Mouse (Mus musculus) hindbrain, embryonic 10.5 days (tissue): ENCODE results near the gene Olfr914. TPM values are rescaled to one million over a fixed set of nuclear protein-coding genes. Genes with fewer than 3 reads are reported as not detected.

ENCODE experiments used
- DNase-seq: peaks from one replicate; pipeline ENCODE4 v3.0.0-alpha.2; 2017; ENCODE audit warnings: low spot score
- H3K27ac ChIP-seq: fragments of 300-500 bp; sonication (generic); 2 replicates; pipeline ENCODE4 v1.5.1; 2016; ENCODE audit warnings: mild to moderate bottlenecking, moderate library complexity
- H3K27me3 ChIP-seq: fragments of 300-500 bp; sonication (generic); 2 replicates; pipeline ENCODE4 v1.6.1; 2016; ENCODE audit warnings: mild to moderate bottlenecking; ENCODE audit not compliant: poor library complexity, insufficient read depth, severe bottlenecking
- H3K36me3 ChIP-seq: fragments of 300-500 bp; sonication (generic); 2 replicates; pipeline ENCODE4 v1.6.1; 2016; ENCODE audit warnings: mild to moderate bottlenecking, moderate library complexity
- H3K4me1 ChIP-seq: fragments of 300-500 bp; sonication (generic); replicated peaks from 2 replicates; pipeline ENCODE4 v1.6.1; 2016; ENCODE audit warnings: mild to moderate bottlenecking
- H3K4me3 ChIP-seq: fragments of 300-500 bp; sonication (generic); 2 replicates; pipeline ENCODE4 v1.5.1; 2016; ENCODE audit warnings: mild to moderate bottlenecking, moderate library complexity
- H3K9me3 ChIP-seq: fragments of 300-500 bp; sonication (generic); 2 replicates; pipeline ENCODE4 v1.6.1; 2016; ENCODE audit warnings: mild to moderate bottlenecking, moderate library complexity
- WGBS: fragments of 180-500 bp; shearing (Covaris S2); methylation state at CpG from one replicate; pipeline ENCODE4 v1.1.7; 2016; 5-methylcytosine and 5-hydroxymethylcytosine counted together
- polyA plus RNA-seq: library from polyadenylated mRNA; unstranded; fragments of >200 nt; fragmentation: Nextera tagmentation; extraction: Ambion mirVana; gene quantifications from 2 replicates; pipeline ENCODE4 v1.2.1, GENCODE M21; 2016

The Olfr914 gene
- polyA plus RNA-seq = not detected in 2 replicates

- H3K4me1 ChIP-seq = no peaks in the 10 kb centered on the region
- WGBS = 81% methylated on average over 2 of the region's 2 CpGs
- no peaks in the 10 kb centered on the region for H3K27me3 ChIP-seq
- H3K27ac ChIP-seq = no peak within 1 kb of the TSS
- no peak for DNase-seq
- no peak within 1 kb of the TSS for H3K4me3 ChIP-seq
- H3K36me3 ChIP-seq = no peaks in the 10 kb centered on the region
- H3K9me3 ChIP-seq = no peaks in the 10 kb centered on the region
These were observed at the start of gene Olfr914 for GRCm38 (mm10) chr9:38604802-38605201. Gene Olfr914, plus strand, starts transcription at chr9:38605102.

- WGBS = 80% methylated on average over 1 of the region's 1 CpGs
- H3K27me3 ChIP-seq = no peaks in the 10 kb centered on the region
These were observed 25.0 kb upstream of the Olfr914 start, which contains the start of gene Olfr912 for GRCm38 (mm10) chr9:38579878-38580277. Gene Olfr912, plus strand, starts transcription at chr9:38580178.

GRCm38 (mm10) chr9:38591056-38591455 is 13.8 kb upstream of the Olfr914 start:
- 72% methylated on average over 1 of the region's 1 CpGs for WGBS
- no peak for DNase-seq
- no peaks in the 10 kb centered on the region for H3K27me3 ChIP-seq

More at GRCm38 (mm10) chr9:38579878-38580277, 25.0 kb upstream of the Olfr914 start, which contains the start of gene Olfr912:
- Histone ChIP-seq H3K9me3 (no peaks in the 10 kb centered on the region), H3K27ac (no peak within 1 kb of the TSS), H3K4me1 (no peaks in the 10 kb centered on the region), H3K36me3 (no peaks in the 10 kb centered on the region), H3K4me3 (no peak within 1 kb of the TSS)
- DNase-seq = no peak

GRCm38 (mm10) chr9:38592459-38592858 is 12.4 kb upstream of the Olfr914 start, which contains the start of gene Olfr913:
Gene Olfr913, plus strand, starts transcription at chr9:38592759.
- Histone ChIP-seq H3K36me3 (no peaks in the 10 kb centered on the region), H3K4me3 (no peak within 1 kb of the TSS), H3K9me3 (0 out of 2 replicates have a peak, but pooled peaks cover 2% of the 10 kb centered on the region), H3K4me1 (no peaks in the 10 kb centered on the region), H3K27me3 (no peaks in the 10 kb centered on the region), H3K27ac (no peak within 1 kb of the TSS)
- 67% methylated on average over 2 of the region's 2 CpGs for WGBS
- DNase-seq = no peak

More at GRCm38 (mm10) chr9:38591056-38591455, 13.8 kb upstream of the Olfr914 start:
- H3K4me1 ChIP-seq = no peaks in the 10 kb centered on the region
- H3K9me3 ChIP-seq = 0 out of 2 replicates have a peak, but pooled peaks cover 2% of the 10 kb centered on the region
- H3K4me3 ChIP-seq = no peak overlapping the region
- H3K27ac ChIP-seq = no peak overlapping the region
- no peaks in the 10 kb centered on the region for H3K36me3 ChIP-seq

- Histone ChIP-seq H3K27me3 (no peaks in the 10 kb centered on the region), H3K27ac (no peak overlapping the region), H3K9me3 (peaks cover 12% of the 10 kb centered on the region; the same call in 1 of the 2 replicates), H3K36me3 (no peaks in the 10 kb centered on the region), H3K4me1 (no peaks in the 10 kb centered on the region), H3K4me3 (no peak overlapping the region)
- no peak for DNase-seq
- 84% methylated on average over 4 of the region's 4 CpGs for WGBS
These were observed 27.5 kb downstream of the Olfr914 start for GRCm38 (mm10) chr9:38632406-38632805.

- Histone ChIP-seq H3K4me1 (no peaks in the 10 kb centered on the region), H3K36me3 (no peaks in the 10 kb centered on the region), H3K9me3 (no peaks in the 10 kb centered on the region), H3K27ac (no peak within 1 kb of the TSS), H3K4me3 (no peak within 1 kb of the TSS), H3K27me3 (no peaks in the 10 kb centered on the region)
- WGBS = 73% methylated on average over 1 of the region's 1 CpGs
- DNase-seq = no peak
These were observed 54.9 kb downstream of the Olfr914 start, which contains the start of gene Olfr916 for GRCm38 (mm10) chr9:38659775-38660174. Gene Olfr916, minus strand, starts transcription at chr9:38659875.

Other genes starting within 250 kb of the Olfr914 start
- gene Olfr250, start 238.2 kb upstream of the Olfr914 start, polyA plus RNA-seq = not detected in 2 replicates
- not detected in 2 replicates for gene Olfr251, start 228.0 kb upstream of the Olfr914 start, polyA plus RNA-seq
- gene Olfr147, start 203.4 kb upstream of the Olfr914 start, polyA plus RNA-seq = not detected in 2 replicates
- not detected in 2 replicates for gene Olfr901, start 175.6 kb upstream of the Olfr914 start, polyA plus RNA-seq
- gene Olfr902, start 157.4 kb upstream of the Olfr914 start, polyA plus RNA-seq = not detected in 2 replicates
- gene Olfr904, start 142.0 kb upstream of the Olfr914 start, polyA plus RNA-seq = not detected in 2 replicates
- not detected in 2 replicates for gene Olfr905, start 134.0 kb upstream of the Olfr914 start, polyA plus RNA-seq
- gene Olfr906, start 118.0 kb upstream of the Olfr914 start, polyA plus RNA-seq = not detected in 2 replicates
- gene Olfr907, start 109.3 kb upstream of the Olfr914 start, polyA plus RNA-seq = not detected in 2 replicates
- gene Olfr911-ps1, start 83.5 kb upstream of the Olfr914 start, polyA plus RNA-seq = not detected in 2 replicates
- gene Olfr910, start 67.3 kb upstream of the Olfr914 start, polyA plus RNA-seq = not detected in 2 replicates
- not detected in 2 replicates for gene Olfr912, start 24.9 kb upstream of the Olfr914 start, polyA plus RNA-seq
- not detected in 2 replicates for gene Olfr913, start 12.3 kb upstream of the Olfr914 start, polyA plus RNA-seq
- gene Olfr916, start 54.8 kb downstream of the Olfr914 start, polyA plus RNA-seq = not detected in 2 replicates
- gene Olfr917, start 60.7 kb downstream of the Olfr914 start, polyA plus RNA-seq = not detected in 2 replicates
- gene Olfr918, start 69.5 kb downstream of the Olfr914 start, polyA plus RNA-seq = not detected in 2 replicates
- not detected in 2 replicates for gene Olfr919, start 98.6 kb downstream of the Olfr914 start, polyA plus RNA-seq
- 6.3 and 7.5 TPM in 2 replicates for gene Vwa5a, start 113.2 kb downstream of the Olfr914 start, polyA plus RNA-seq
- gene Olfr920, start 147.2 kb downstream of the Olfr914 start, polyA plus RNA-seq = not detected in 2 replicates
- not detected in 2 replicates for gene Olfr921, start 168.0 kb downstream of the Olfr914 start, polyA plus RNA-seq
- gene Olfr922, start 209.5 kb downstream of the Olfr914 start, polyA plus RNA-seq = not detected in 2 replicates
- not detected in 2 replicates for gene Olfr923, start 221.4 kb downstream of the Olfr914 start, polyA plus RNA-seq
- gene Olfr924, start 239.3 kb downstream of the Olfr914 start, polyA plus RNA-seq = not detected in 2 replicates
- not detected in 2 replicates for gene Olfr26, start 250.0 kb downstream of the Olfr914 start, polyA plus RNA-seq